Mouse (Mus musculus) CD4-positive, CD25-positive, alpha-beta regulatory T cell, adult 2 months (primary cell): ENCODE results near the gene Mrps24.

ENCODE experiments used
- DNase-seq: peaks from one replicate; pipeline ENCODE4 v3.0.0-alpha.2; 2012; ENCODE audit warnings: low read depth, low spot score

Gene Mrps24

DNA sequence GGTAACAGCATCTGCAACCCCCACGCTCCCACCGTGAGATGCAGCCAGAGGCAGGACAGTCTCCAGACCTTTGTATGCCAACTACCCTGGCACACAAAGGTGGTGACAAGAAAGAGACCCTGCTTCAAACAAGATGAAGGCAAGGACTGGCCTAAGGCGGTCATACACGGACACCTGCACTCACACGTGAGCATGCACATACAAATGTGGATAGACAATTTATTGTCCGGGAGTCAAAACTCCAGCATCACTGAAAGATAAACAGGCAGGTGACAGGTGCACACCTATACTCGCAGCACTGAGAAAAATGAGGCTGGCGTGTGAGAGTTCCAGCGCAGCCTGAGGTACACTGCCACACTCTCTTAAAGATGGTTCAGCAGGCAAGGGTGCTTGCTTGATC, 9.5 kb downstream of the Mrps24 start:
- DNase-seq = no peak

DNA sequence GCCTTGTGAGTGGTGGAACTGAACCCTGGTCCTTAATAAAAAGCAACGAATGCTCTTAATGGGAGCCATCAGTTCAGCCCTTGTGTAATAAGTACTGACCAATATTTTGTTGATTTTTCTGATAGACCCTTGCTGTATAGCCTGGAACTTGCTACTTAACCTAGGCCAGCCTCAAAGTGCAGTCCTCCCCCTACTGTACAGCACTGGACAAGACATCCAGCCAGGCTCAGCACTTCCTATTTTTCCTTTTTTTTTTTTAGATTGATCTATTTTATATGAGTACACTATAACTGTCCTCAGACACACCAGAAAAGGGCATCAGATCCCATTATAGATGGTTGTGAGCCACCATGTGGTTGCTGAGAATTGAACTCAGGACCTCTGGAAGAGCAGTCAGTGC, 12.1 kb downstream of the Mrps24 start:
- no peak for DNase-seq

DNA sequence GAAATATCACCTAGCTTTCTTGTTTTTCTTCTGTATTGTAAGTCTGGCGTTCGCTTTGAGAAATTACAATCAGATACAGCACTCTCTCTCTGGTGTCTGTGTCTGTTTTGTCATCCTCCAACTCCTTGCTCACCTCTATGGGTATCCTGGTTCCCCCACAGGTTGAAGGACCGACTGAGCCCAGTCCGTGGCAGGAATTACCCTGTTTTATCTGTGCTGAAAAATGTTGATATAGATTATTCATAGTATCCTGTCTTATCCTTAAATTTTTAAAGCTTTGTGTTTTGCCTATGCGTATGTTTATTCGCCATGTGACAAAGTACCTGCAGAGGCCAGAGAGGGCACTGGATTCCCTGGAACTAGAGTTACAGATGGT, 12.5 kb downstream of the Mrps24 start:
- DNase-seq = no peak

DNA sequence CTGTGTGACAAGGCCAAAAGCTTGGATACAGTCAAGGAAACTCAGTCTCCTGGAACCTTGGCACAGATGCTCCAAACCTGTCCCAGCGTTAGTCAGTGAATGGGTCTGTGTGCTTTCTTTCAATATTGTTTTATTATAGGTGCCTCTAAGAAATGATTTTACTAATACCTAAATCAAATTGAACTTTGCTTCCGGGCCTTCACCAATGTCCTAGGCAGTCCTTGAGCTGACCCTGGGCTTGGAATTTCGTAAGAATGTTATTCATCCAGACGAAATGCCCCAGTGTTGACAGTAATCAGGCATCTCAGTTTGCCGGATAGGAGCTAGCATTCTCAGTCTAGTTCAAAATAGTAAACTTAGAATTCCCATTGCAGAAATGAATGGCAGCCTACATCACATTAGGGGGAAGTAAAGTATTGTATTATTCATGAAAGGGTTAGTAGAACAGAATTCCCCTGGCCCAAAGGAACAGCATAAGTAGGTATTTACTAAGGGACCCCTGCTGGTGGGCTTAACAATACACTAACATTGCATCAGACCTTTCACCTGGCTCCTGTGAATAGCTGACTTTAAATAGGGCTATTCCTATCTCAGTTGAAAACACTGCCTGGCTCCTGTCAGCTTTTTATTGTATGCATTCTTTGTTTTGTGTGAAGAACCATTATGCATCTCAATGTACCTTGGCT, 13.1 kb downstream of the Mrps24 start:
- DNase-seq = no peak

DNA sequence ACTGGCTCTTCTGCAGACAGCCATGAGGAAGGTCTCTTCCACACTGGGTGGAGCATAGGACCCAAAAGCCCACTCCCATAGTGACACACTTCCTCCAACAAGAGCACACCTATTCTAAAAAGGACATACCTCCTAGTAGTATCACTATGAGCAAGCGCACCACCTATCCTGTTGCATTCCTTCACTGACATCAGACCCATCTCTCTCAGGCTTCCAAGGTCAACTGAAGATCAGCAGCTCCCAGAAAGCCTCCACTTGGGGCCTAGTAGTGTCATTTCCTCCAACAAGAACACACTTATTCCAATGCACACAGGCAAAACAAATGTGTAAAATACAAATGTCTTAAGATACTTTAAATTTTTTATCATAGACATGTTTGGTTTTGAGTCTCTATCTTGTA, 13.7 kb downstream of the Mrps24 start:
- no peak for DNase-seq

DNA sequence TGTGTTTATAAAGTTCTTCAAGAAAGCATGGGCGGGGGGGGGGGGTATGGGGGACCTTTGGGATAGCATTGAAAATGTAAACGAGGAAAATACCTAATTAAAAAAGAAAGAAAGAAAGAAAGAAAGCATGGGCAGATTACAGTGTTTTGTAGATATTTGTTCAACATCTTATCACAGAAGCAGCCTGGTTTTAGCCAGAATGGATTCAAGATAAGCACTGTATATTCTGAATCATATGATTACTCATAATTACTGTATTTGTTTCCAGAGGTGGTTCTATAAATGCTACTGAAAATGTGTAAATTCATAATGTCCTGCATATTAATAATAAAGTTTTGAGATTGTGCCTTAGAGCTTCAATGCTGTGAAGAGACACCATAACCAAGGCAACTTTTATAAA, 14.2 kb downstream of the Mrps24 start:
- no peak for DNase-seq

DNA sequence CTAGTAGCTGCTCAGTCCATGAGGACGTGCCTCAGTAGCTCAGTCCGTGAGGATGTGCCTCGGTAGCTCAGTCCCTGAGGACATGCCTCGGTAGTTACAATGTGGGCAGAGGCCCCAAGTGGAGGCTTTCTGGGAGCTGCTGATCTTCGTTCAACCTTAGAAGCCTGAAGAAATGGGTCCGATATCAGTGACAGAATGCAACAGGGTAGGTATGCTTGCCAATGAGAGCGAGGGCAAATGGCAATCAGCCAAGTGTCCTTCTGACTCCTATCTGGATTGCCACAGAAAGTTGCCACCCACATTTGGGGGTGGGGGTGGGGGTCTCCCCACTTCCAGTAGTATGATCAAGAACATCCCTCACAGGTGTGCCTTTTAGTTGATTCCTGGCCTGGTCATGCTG, 14.7 kb downstream of the Mrps24 start:
- DNase-seq = no peak

DNA sequence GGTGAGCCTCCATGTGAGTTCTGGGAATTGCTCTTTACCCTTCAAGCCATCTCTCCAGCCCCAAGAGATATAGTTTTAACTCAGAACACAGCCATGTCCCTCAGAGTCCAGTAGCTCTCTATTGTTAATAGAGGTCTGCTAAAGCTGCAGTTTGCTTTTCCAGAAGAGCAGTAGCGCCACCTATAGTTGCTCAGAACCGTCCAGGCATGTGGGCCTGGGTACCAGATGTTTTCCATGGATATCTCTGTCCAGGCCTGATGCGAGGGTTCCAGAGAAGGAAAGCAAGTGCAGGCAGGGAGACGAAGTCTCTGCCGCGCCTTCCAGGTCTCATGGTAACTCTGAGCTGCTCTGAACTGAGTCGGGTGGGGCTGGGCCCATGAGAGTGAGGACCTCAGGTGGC, 23.7 kb downstream of the Mrps24 start:
- peak; percentile 36 for DNase-seq

DNA sequence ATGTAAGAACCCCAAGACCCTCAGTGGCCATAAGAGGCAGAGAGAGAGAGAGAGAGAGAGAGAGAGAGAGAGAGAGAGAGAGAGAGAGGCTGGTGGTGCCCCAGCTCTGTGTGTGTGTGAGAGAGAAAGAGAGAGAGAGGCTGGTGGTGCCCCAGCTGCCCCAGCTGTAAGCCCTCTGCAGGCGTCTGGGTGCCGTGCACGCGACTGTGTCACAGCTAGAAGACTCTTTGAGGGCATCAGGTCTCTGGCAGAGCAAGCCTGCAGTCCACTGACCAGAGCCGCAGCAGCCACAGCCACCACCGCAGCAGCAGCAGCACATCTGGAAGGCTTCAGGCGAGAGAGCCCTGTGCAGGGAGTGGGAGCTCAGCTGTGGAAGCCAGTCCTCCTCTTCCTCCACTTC, 31.2 kb downstream of the Mrps24 start:
- no peak for DNase-seq

DNA sequence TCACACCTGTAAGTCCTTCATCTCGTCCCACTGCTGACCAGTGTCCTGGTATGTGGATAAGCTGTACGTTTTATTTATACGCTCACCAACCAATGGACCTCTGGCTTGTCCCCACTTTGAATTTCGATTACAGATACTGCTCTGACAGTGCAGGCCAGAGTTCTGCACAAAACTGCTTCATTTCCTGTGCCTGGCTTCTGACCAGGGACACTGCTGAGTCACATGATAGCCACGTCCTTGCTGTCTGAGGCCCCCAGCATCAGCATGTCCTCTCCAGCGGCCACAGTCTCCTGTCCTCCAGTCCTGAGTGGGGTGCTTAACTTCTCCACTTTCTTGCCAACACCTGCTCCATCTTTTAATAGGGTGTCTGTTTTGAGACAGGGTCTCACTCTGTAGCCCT, 32.9 kb downstream of the Mrps24 start:
- DNase-seq = no peak
